Mouse (Mus musculus) forebrain, embryonic 14.5 days (tissue): ENCODE measurements at regions not wholly inside any gene's neighbourhood (a gene's known extent, or its start where the extent isn't known, plus 50 kb on each side); places are given as distances from the start of the nearest gene placed in this dataset.

ENCODE experiments used
- ATAC-seq: fragments of 200-750 bp; cut with Nextera tagmentation; 2 replicates; pipeline ENCODE4 v1.8.0; 2017; ENCODE audit warnings: mild to moderate bottlenecking, moderate library complexity
- DNase-seq: peaks from one replicate; pipeline ENCODE4 v3.0.0-alpha.2; 2015; ENCODE audit warnings: low spot score
- H3K27ac ChIP-seq: fragments of 300-500 bp; sonication (generic); 2 replicates; pipeline ENCODE4 v1.5.1; 2014; ENCODE audit warnings: low read depth, mild to moderate bottlenecking, control low read depth, low read length, moderate library complexity
- H3K27me3 ChIP-seq: fragments of 300-500 bp; sonication (generic); replicated peaks from 2 replicates; pipeline ENCODE4 v1.6.1; 2014; ENCODE audit warnings: low read length, control low read depth, mixed read lengths; ENCODE audit not compliant: control insufficient read depth, insufficient read depth
- H3K36me3 ChIP-seq: fragments of 300-500 bp; sonication (generic); 2 replicates; pipeline ENCODE4 v1.6.1; 2014; ENCODE audit warnings: low read length, control low read depth; ENCODE audit not compliant: control insufficient read depth, insufficient read depth
- H3K4me1 ChIP-seq: fragments of 300-500 bp; sonication (generic); 2 replicates; pipeline ENCODE4 v1.6.1; 2014; ENCODE audit warnings: antibody characterized with exemption, low read length, control low read depth; ENCODE audit not compliant: control insufficient read depth, insufficient read depth
- H3K4me2 ChIP-seq: fragments of 300-500 bp; sonication (generic); 2 replicates; pipeline ENCODE4 v1.6.1; 2014; ENCODE audit warnings: mild to moderate bottlenecking, control low read depth, low read length
- H3K4me3 ChIP-seq: fragments of 300-500 bp; sonication (generic); 2 replicates; pipeline ENCODE4 v1.5.1; 2014; ENCODE audit warnings: low read depth, low read length, control low read depth
- H3K9ac ChIP-seq: fragments of 300-500 bp; sonication (generic); 2 replicates; pipeline ENCODE4 v1.6.1; 2014; ENCODE audit warnings: mild to moderate bottlenecking, low read length, control low read depth, moderate library complexity
- H3K9me3 ChIP-seq: fragments of 300-500 bp; sonication (generic); replicated peaks from 2 replicates; pipeline ENCODE4 v1.6.1; 2016; ENCODE audit warnings: low read length, control low read depth, mixed read lengths; ENCODE audit not compliant: control insufficient read depth
- WGBS: fragments of 180-500 bp; shearing (Covaris S2); extraction: QIAGEN DNeasy Blood & Tissue Kit; methylation state at CpG from one replicate; pipeline ENCODE4 v1.1.7; 2014; 5-methylcytosine and 5-hydroxymethylcytosine counted together

- H3K27me3 ChIP-seq, result peaks cover 21% of the 10 kb centered on the region; the same call in 1 of the 2 replicates
- no peaks in the 10 kb centered on the region for H3K36me3 ChIP-seq
- no peak overlapping the region for H3K4me2 ChIP-seq
- peaks cover 17% of the 10 kb centered on the region; the same call in 1 of the 2 replicates for H3K4me1 ChIP-seq
- WGBS, result 97% methylated on average over 4 of the region's 4 CpGs
- ATAC-seq (no peak), DNase-seq (no peak)
- H3K27ac ChIP-seq, result no peak overlapping the region
- no peak overlapping the region for H3K4me3 ChIP-seq
- H3K9me3 ChIP-seq, result peaks cover 8% of the 10 kb centered on the region; the same call in 1 of the 2 replicates
- no peak overlapping the region for H3K9ac ChIP-seq
Measured at GRCm38 (mm10) chr2:6263565-6263964, 50.7 kb upstream of the Echdc3 start.

GRCm38 (mm10) chr2:6264085-6264783 lies 51.4 kb upstream of the Echdc3 start:
- ATAC-seq (no peak), DNase-seq (no peak)
- 93% methylated on average over 8 of the region's 8 CpGs for WGBS
- Histone ChIP-seq H3K27me3 (peaks cover 20% of the 10 kb centered on the region; the same call in 1 of the 2 replicates), H3K9me3 (peaks cover 8% of the 10 kb centered on the region; the same call in 1 of the 2 replicates), H3K27ac (no peak overlapping the region), H3K36me3 (no peaks in the 10 kb centered on the region), H3K9ac (no peak overlapping the region), H3K4me3 (no peak overlapping the region), H3K4me1 (peaks cover 17% of the 10 kb centered on the region; the same call in 1 of the 2 replicates), H3K4me2 (no peak overlapping the region)

GRCm38 (mm10) chr2:6265117-6265516 lies 52.3 kb upstream of the Echdc3 start:
- ATAC-seq, result no peak
- WGBS, result 79% methylated on average over 3 of the region's 3 CpGs
- H3K9me3 ChIP-seq, result peaks cover 7% of the 10 kb centered on the region; the same call in 1 of the 2 replicates

GRCm38 (mm10) chr2:6267066-6267465 lies 54.2 kb upstream of the Echdc3 start:
- no peak overlapping the region for H3K4me2 ChIP-seq
- WGBS, result 63% methylated on average over 6 of the region's 6 CpGs
- H3K9ac ChIP-seq, result 0 out of 2 replicates have a peak overlapping the region, but pooled peaks have one; percentile 21
- no peak overlapping the region for H3K4me3 ChIP-seq
- peak overlapping the region; percentile 30; the same call in 1 of the 2 replicates for H3K27ac ChIP-seq
- H3K27me3 ChIP-seq, result peaks cover 12% of the 10 kb centered on the region; the same call in 1 of the 2 replicates
- ATAC-seq, result no peak
- peaks cover 12% of the 10 kb centered on the region; the same call in 1 of the 2 replicates for H3K4me1 ChIP-seq
- peaks cover 4% of the 10 kb centered on the region; the same call in 1 of the 2 replicates for H3K9me3 ChIP-seq
- no peak for DNase-seq
- no peaks in the 10 kb centered on the region for H3K36me3 ChIP-seq

More at GRCm38 (mm10) chr2:6265117-6265516, 52.3 kb upstream of the Echdc3 start:
- Histone ChIP-seq H3K9ac (no peak overlapping the region), H3K4me2 (no peak overlapping the region), H3K4me1 (peaks cover 17% of the 10 kb centered on the region; the same call in 1 of the 2 replicates), H3K4me3 (no peak overlapping the region), H3K27me3 (peaks cover 12% of the 10 kb centered on the region; the same call in 1 of the 2 replicates), H3K27ac (no peak overlapping the region), H3K36me3 (no peaks in the 10 kb centered on the region)
- no peak for DNase-seq

- Histone ChIP-seq H3K36me3 (no peaks in the 10 kb centered on the region), H3K4me2 (no peak overlapping the region), H3K9me3 (peaks cover 4% of the 10 kb centered on the region; the same call in 1 of the 2 replicates), H3K4me1 (peaks cover 12% of the 10 kb centered on the region; the same call in 1 of the 2 replicates), H3K9ac (0 out of 2 replicates have a peak overlapping the region, but pooled peaks have one; percentile 21), H3K27me3 (peaks cover 12% of the 10 kb centered on the region; the same call in 1 of the 2 replicates), H3K27ac (peak overlapping the region; percentile 30; the same call in 1 of the 2 replicates), H3K4me3 (no peak overlapping the region)
- ATAC-seq (peak; percentile 72; the same call in 1 of the 2 replicates), DNase-seq (peak; percentile 49)
- WGBS, result 33% methylated on average over 9 of the region's 9 CpGs
Measured at GRCm38 (mm10) chr2:6267537-6267936, 54.7 kb upstream of the Echdc3 start.

- Histone ChIP-seq H3K27me3 (no peaks in the 10 kb centered on the region), H3K36me3 (no peaks in the 10 kb centered on the region), H3K4me3 (no peak overlapping the region), H3K4me2 (no peak overlapping the region), H3K4me1 (peaks cover 5% of the 10 kb centered on the region; the same call in 1 of the 2 replicates), H3K9me3 (no peaks in the 10 kb centered on the region), H3K9ac (no peak overlapping the region), H3K27ac (no peak overlapping the region)
- DNase-seq (no peak), ATAC-seq (no peak)
- 94% methylated on average over 2 of the region's 2 CpGs for WGBS
Measured at GRCm38 (mm10) chr2:6272514-6272913, 50.0 kb upstream of the Usp6nl start.
